Mouse (Mus musculus): ENCODE measurements around the gene Gm21958. TPM values are rescaled to one million over a fixed set of nuclear protein-coding genes. Genes with fewer than 3 reads are reported as not detected.

Gene Gm21958
- not detected in 2 replicates for polyA plus RNA-seq (2012; rRNA removed)

DNA sequence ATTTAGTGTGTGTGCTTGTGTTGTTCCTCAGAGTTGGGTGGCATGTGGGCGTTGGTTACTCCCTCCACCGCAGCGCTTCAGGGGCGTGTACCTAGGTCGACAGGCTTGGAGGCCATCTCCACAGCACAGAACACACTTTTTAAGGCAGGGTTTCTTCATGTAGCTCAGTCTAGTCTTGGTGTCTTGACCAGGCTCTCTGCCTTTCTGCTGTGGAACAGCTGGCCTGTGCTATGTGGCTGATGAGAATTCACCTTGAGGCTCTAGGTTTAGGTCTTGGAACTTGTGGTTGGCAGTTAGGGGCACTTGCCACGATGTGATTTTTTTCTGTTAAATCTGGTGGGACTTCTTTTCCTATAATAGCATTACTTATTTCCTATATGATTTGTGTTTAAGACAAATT lies at the start of gene Gm21958:
Gm21958 (minus strand) TSS at position 101 of the 400 bp plus-strand sequence.
- H3K27ac ChIP-seq (ENCODE audit: insufficient read depth, low read length), result no peak within 1 kb of the TSS
- TF ChIP-seq CTCF (IDR thresholded peaks at IDR 0.05; ENCODE audit: extremely low read depth, insufficient read depth, low read length) (no peak), POLR2A (IDR thresholded peaks at IDR 0.05; ENCODE audit: extremely low read depth, insufficient read depth, low read length) (no peak)
- H3K4me1 ChIP-seq (ENCODE audit: control insufficient read depth, insufficient read depth, low read length), result no peaks in the 10 kb centered on the region
- H3K4me3 ChIP-seq (ENCODE audit: insufficient read depth, low read length), result no peak within 1 kb of the TSS

DNA sequence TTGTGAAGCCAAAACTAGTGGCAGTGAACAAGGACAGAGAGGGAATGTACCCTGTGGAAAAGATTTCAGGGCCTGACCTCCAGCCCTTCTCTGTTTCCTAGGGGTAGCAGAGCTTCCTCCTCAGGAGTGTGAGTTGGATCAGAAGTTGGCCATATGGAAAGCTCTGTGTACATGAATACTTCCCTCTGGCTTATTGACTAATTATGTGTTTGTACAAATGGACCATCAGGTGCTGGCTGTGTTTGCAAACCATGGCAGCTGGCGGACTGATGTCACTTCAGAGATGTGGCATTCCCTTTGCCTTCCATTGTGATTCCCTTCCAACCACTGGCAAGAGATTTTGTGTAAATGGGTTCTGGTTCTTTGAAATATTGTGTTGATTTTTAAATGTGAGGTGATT lies 47.1 kb upstream of the Gm21958 start:
- Histone ChIP-seq H3K4me1 (ENCODE audit: control insufficient read depth, insufficient read depth, low read length) (no peaks in the 10 kb centered on the region), H3K27ac (ENCODE audit: insufficient read depth, low read length) (no peak overlapping the region), H3K4me3 (ENCODE audit: insufficient read depth, low read length) (no peak overlapping the region)
- TF ChIP-seq POLR2A (IDR thresholded peaks at IDR 0.05; ENCODE audit: extremely low read depth, insufficient read depth, low read length) (no peak), CTCF (IDR thresholded peaks at IDR 0.05; ENCODE audit: extremely low read depth, insufficient read depth, low read length) (no peak)

GRCm38 (mm10) chr3:54760321-54761115 lies 46.4 kb upstream of the Gm21958 start:
- H3K4me1 ChIP-seq (ENCODE audit: control insufficient read depth, insufficient read depth, low read length), result no peaks in the 10 kb centered on the region

DNA sequence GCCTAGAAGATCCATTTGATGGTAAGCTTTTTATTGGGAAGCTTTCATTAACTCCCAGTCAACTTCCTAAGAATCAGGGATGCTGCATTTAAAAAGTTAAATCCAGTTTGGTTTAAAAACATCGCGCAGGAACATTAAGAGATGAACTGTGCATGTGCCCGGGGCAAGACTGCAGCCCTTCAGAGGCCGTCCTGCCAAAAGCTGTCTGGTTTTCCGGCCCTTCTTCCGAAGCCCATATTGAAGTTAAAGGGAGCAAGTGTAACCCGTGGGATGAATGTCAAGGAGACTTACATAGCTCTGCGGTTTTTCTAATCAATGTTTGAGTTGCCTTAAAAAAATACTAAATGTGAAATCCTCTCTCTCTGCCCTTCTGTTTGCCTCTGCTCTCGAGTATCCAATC lies 45.1 kb upstream of the Gm21958 start:
- Histone ChIP-seq H3K4me3 (ENCODE audit: insufficient read depth, low read length) (no peak overlapping the region), H3K4me1 (ENCODE audit: control insufficient read depth, insufficient read depth, low read length) (no peaks in the 10 kb centered on the region), H3K27ac (ENCODE audit: insufficient read depth, low read length) (no peak overlapping the region)
- TF ChIP-seq CTCF (IDR thresholded peaks at IDR 0.05; ENCODE audit: extremely low read depth, insufficient read depth, low read length), result no peak
- TF ChIP-seq POLR2A (IDR thresholded peaks at IDR 0.05; ENCODE audit: extremely low read depth, insufficient read depth, low read length), result no peak

More at GRCm38 (mm10) chr3:54760321-54761115, 46.4 kb upstream of the Gm21958 start:
- no peak for TF ChIP-seq CTCF (IDR thresholded peaks at IDR 0.05; ENCODE audit: extremely low read depth, insufficient read depth, low read length)
- TF ChIP-seq POLR2A (IDR thresholded peaks at IDR 0.05; ENCODE audit: extremely low read depth, insufficient read depth, low read length), result no peak
- no peak overlapping the region for H3K27ac ChIP-seq (ENCODE audit: insufficient read depth, low read length)
- H3K4me3 ChIP-seq (ENCODE audit: insufficient read depth, low read length), result no peak overlapping the region

GRCm38 (mm10) chr3:54757446-54757845 lies 43.3 kb upstream of the Gm21958 start:
- H3K4me3 ChIP-seq (ENCODE audit: insufficient read depth, low read length), result no peak overlapping the region
- TF ChIP-seq POLR2A (IDR thresholded peaks at IDR 0.05; ENCODE audit: extremely low read depth, insufficient read depth, low read length), result no peak
- TF ChIP-seq CTCF (IDR thresholded peaks at IDR 0.05; ENCODE audit: extremely low read depth, insufficient read depth, low read length), result no peak

GRCm38 (mm10) chr3:54756058-54756457 lies 41.9 kb upstream of the Gm21958 start:
- H3K27ac ChIP-seq (ENCODE audit: insufficient read depth, low read length), result no peak overlapping the region
- TF ChIP-seq POLR2A (IDR thresholded peaks at IDR 0.05; ENCODE audit: extremely low read depth, insufficient read depth, low read length) (0 out of 2 replicates have a peak, but pooled peaks have one; percentile 21), CTCF (IDR thresholded peaks at IDR 0.05; ENCODE audit: extremely low read depth, insufficient read depth, low read length) (no peak)
- H3K4me3 ChIP-seq (ENCODE audit: insufficient read depth, low read length), result peak overlapping the region; percentile 52
- no peaks in the 10 kb centered on the region for H3K4me1 ChIP-seq (ENCODE audit: control insufficient read depth, insufficient read depth, low read length)

More at GRCm38 (mm10) chr3:54757446-54757845, 43.3 kb upstream of the Gm21958 start:
- no peak overlapping the region for H3K27ac ChIP-seq (ENCODE audit: insufficient read depth, low read length)
- no peaks in the 10 kb centered on the region for H3K4me1 ChIP-seq (ENCODE audit: control insufficient read depth, insufficient read depth, low read length)

DNA sequence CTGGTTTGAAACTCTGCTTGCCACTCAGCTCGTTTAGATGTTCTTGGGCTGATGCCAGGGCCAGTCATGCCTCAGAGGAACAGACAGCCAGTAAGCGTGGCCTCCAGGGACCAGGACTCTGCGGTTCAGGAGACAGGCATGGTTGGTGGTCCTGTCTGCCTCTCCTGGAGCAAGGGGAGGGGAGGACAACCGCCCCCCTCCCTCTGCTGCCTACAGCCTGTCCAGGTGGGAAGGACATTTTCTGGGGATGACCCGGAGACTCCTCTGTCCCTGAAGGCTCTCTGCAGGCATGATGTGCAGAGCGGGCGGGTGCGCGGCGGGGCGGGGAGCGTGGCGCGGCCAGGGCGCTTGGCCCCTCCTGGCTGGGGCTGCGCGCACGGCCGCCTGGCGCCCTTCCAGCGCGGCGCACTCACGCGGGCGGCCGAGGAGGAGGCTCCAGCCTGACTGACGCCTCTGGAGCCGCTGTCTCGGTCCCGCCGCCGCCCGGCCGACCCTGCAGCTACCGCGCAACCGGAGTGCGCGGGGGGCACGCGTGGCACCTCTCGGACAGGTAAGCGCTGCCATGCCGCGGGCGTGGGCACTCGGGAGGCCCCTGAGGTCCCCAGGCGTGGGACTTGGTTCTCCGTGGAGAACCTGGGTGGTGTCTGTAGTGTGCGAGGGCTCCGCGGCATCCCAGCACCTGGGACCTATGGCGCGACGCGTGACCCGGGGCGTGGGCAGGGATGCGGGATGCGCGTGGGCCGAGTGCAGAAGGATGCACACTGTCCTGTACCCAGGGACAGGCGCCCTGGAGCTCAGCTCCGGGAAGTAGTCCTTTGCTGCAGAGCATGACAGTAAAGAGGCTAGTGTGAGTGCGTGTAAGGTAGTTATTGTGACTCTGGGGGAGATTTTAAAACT lies 41.2 kb upstream of the Gm21958 start, which contains the start of gene Smad9:
Smad9 (plus strand) TSS at position 438 of the 897 bp plus-strand sequence.
- TF ChIP-seq CTCF (IDR thresholded peaks at IDR 0.05; ENCODE audit: extremely low read depth, insufficient read depth, low read length), result no peak
- TF ChIP-seq POLR2A (IDR thresholded peaks at IDR 0.05; ENCODE audit: extremely low read depth, insufficient read depth, low read length), result no peak
- Histone ChIP-seq H3K4me3 (ENCODE audit: insufficient read depth, low read length) (peak within 1 kb of the TSS; percentile 52), H3K27ac (ENCODE audit: insufficient read depth, low read length) (peak within 1 kb of the TSS; percentile 61), H3K4me1 (ENCODE audit: control insufficient read depth, insufficient read depth, low read length) (no peaks in the 10 kb centered on the region)

- no peak overlapping the region for H3K27ac ChIP-seq (ENCODE audit: insufficient read depth, low read length)
Observed at GRCm38 (mm10) chr3:54753411-54753810, 39.3 kb upstream of the Gm21958 start.

DNA sequence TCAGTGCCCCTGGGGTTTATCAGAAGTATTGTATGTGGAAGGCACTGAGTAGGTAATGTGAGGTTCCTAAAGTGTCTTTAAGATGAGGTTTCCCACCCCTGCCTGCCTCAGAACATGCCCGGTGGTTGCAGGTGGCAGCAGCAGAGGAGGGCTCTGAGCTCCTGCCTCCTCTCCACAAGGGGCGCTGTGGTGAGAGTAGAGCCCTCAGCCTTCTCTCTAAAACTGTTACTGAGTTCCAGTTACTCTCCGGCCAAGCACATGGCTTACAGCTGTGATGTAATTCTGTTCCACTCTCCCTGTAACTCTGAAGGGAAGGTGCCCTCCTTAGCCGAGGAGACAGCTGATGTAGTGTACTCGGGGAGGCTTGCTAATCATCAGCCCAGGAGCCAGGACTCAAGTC lies 31.6 kb upstream of the Gm21958 start:
- no peak overlapping the region for H3K27ac ChIP-seq (ENCODE audit: insufficient read depth, low read length)
- no peaks in the 10 kb centered on the region for H3K4me1 ChIP-seq (ENCODE audit: control insufficient read depth, insufficient read depth, low read length)
- TF ChIP-seq CTCF (IDR thresholded peaks at IDR 0.05; ENCODE audit: extremely low read depth, insufficient read depth, low read length) (peak; percentile 34; the same call in 1 of the 2 replicates), POLR2A (IDR thresholded peaks at IDR 0.05; ENCODE audit: extremely low read depth, insufficient read depth, low read length) (no peak)
- no peak overlapping the region for H3K4me3 ChIP-seq (ENCODE audit: insufficient read depth, low read length)

More at GRCm38 (mm10) chr3:54753411-54753810, 39.3 kb upstream of the Gm21958 start:
- TF ChIP-seq POLR2A (IDR thresholded peaks at IDR 0.05; ENCODE audit: extremely low read depth, insufficient read depth, low read length) (no peak), CTCF (IDR thresholded peaks at IDR 0.05; ENCODE audit: extremely low read depth, insufficient read depth, low read length) (no peak)
- Histone ChIP-seq H3K4me3 (ENCODE audit: insufficient read depth, low read length) (no peak overlapping the region), H3K4me1 (ENCODE audit: control insufficient read depth, insufficient read depth, low read length) (no peaks in the 10 kb centered on the region)
